Mouse (Mus musculus) megakaryocyte-erythroid progenitor cell, adult 5-6 weeks (primary cell): ENCODE measurements around the gene Nfkb2. TPM values are rescaled to one million over a fixed set of nuclear protein-coding genes. Genes with fewer than 3 reads are reported as not detected.

Experiments used
- ATAC-seq: replicated peaks from 2 replicates; pipeline ENCODE4 v1.8.0; 2016; ENCODE audit warnings: mild to moderate bottlenecking, inconsistent platforms; ENCODE audit not compliant: severe bottlenecking, poor library complexity, low FRiP score, low TSS enrichment
- total RNA-seq, 2 experiments: library from RNA; stranded (forward) in 1 of 2; stranded (reverse) in 1 of 2; fragments of 200-1000, 215-1000 nt in 1 of 2; fragments of >200 nt in 1 of 2; fragmentation: Nextera tagmentation in 1 of 2; gene quantifications; 2 replicates each; pipeline ENCODE4 v1.2.3; 2014 to 2017

Nfkb2 gene
- total RNA-seq, 2 experiments from 2014 or later = 2.8 to 4.9 TPM

GRCm38 (mm10) chr19:46321101-46321943 is 17.2 kb downstream of the Nfkb2 start:
- ATAC-seq = no peak

DNA sequence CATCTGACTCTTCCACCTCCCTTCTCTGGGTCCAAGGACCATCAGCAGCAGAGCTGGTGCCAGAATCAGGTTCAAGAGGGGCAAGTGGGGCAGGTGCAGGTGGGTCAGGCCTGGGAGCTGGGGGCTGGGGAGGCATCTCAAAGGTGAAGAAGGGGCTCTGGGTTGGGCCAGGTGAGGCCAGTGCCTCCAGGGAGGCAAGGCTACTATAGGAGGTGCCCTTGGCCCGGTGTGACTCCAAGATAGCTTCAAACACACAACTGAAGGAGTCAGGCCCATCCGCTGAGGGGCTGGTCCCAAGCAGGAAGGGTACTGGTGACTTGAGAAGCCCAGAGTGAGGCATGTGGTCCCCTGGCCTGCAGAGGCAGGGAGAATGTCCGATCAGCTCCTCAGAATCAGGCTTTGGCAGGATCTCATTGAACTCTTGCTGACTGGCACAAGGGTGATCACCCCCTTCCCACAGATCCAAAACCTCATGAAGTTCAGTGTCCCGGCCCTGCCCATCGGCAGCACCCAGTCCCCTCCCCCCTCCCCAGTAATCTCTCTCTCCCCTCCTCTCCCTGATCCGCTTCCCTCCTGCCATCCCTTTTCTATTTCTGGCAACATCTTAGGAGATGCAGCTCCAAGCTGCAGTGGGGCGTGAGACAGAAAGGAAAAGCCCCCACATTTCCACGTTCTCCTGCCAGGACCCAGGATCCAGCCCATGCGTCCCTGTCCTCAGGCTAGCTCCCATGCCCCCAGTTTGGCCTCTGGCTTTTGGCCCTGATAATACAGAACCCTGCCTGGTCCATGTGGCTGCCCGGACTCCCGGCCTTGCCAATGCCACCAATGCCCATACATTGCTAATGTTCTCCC is 18.2 kb downstream of the Nfkb2 start:
- no peak for ATAC-seq

DNA sequence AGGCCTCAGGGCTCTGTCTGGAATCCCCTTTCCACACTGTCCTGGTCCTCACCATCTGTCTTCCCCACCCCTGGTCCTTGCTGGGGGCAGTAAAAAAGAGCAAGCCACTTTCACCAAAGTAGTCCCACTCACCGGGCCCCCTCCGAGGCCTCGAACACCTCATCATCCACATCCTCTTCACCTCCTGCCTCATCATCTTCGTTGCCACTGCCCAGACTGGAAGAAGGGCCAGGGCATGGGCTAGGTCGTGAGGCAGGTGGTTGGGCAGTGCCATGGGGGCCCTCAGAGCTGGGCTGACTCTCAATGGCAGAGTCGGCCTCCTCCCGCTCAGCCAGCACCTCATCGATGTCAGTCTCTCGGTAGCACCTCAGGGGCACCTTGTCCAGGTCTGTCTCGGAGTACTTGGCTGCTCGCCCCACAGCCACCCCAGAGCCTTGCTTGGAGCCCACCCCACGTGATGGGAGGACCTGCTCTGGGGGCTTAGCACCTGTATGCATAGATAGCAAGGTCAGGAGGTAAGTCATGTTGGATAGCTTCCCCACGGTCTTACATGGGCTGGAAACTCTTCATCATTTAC is 19.0 kb downstream of the Nfkb2 start:
- no peak for ATAC-seq

DNA sequence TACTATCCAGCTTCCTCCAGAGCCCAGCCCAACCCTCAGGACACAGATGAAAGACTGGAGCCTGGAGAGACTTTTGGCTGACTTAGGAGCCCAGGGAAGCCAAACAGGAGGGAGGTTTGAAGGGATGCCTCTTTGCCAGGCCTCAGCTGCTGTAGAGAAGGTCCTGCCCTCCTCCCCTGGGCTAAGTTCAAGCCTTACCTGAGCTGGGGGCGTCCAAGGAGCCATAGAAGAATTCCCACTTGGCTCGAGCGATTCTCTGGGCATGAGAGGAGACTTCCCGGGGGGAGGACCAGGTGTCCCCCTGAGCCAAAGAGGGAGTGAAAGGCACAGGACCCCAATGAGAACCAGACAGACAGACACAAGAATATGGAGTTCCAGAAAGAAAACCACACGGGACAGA is 19.6 kb downstream of the Nfkb2 start:
- no peak for ATAC-seq

GRCm38 (mm10) chr19:46324366-46324765 is 20.2 kb downstream of the Nfkb2 start:
- ATAC-seq = no peak

DNA sequence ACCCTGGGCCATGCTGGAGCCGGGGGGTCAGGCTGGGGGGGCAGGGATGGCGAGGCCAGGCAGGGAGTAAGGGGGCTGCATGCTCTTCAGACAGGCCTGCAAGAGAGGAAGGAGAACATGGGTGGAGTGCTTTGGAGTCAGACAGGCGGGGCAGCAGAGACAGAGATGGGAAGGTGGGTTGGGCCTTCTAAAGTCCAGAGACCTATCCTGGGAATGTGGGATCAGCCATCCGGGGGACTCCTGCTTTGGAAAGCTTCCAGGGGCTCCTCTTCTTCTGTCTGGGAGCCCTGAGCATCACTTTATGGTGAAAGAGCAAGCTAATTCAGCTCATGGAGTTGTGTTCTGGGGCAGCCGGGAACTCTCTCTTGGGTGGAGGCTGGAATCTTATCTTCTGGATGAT is 20.8 kb downstream of the Nfkb2 start:
- ATAC-seq = no peak

DNA sequence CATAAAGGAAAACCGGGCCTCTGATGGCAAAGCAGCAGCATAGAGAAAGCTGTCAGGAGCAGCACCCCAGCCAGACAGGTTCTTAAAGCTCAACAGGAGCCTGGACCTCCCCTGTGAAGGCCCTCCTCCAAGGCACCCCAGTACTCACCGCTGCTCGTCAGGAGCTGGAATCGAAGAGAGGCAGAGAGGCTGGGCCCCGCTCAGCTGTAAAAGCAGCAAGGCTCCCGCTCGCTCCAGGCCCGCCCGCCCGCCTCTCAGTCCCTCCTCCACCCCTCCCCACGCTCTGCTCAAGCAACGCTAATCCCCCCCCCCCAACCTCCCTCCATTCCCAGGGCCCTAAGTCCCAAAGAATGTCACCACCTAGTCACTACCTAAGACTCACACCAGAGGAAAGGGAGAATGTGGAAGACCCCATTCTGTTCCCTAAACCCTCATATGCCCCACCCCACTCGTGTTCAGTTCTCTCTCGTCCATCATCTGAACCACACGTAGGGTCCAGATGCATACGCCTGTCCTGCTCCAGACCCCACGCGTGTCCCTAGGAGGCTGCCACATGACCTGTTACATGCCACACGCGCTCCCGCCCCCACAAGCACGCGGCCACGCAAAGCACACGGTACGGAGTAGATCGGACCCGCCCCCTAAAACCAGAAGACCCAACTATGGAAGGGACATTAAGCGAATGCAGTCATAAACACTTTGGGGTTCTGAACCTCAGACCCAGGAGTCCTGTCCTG is 22.1 kb downstream of the Nfkb2 start:
- ATAC-seq = no peak

DNA sequence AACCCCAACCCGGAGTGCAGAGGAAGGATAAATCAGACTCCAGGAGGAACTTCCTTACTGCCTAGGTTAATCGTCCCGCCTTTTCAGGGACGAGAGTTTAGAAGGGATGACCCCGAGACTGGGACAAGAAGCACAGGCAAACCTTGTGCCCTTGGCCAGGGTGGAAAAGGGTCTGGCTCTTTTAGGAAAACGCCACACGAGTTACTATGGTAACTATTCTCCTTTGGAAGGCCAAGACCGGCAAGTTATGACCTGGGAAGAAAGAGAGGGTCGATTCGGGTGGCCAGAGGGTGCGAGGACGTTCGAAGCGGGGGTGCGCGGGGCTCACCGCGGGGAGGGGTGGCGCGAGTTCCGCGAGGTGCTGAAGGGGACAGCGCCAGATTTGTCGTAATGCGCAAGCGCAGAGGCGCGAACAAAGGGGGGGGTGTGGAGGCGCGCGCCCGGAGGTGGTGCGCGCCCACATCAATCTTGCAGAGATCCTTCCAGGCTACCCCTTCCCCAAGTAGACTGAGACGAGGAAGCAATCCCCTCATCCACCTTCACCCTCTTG is 22.7 kb downstream of the Nfkb2 start, which contains the start of gene Psd:
Gene Psd (minus strand): TSS at position 401 of the 550 bp plus-strand sequence.
- no peak for ATAC-seq

GRCm38 (mm10) chr19:46327531-46328064 is 23.5 kb downstream of the Nfkb2 start:
- no peak for ATAC-seq

GRCm38 (mm10) chr19:46328081-46329030 is 24.2 kb downstream of the Nfkb2 start, which contains the start of gene Fbxl15:
Fbxl15 (plus strand) TSS chr19:46328184.
- ATAC-seq = peak; percentile 76

- ATAC-seq = no peak
Measured at GRCm38 (mm10) chr19:46329031-46329641, 25.0 kb downstream of the Nfkb2 start.

- peak; percentile 66 for ATAC-seq
Measured at GRCm38 (mm10) chr19:46329951-46330350, 25.8 kb downstream of the Nfkb2 start.

GRCm38 (mm10) chr19:46330696-46331095 is 26.6 kb downstream of the Nfkb2 start:
- ATAC-seq = no peak

- no peak for ATAC-seq
Measured at GRCm38 (mm10) chr19:46331326-46331725, 27.2 kb downstream of the Nfkb2 start.

- no peak for ATAC-seq
Measured at GRCm38 (mm10) chr19:46331936-46332335, 27.8 kb downstream of the Nfkb2 start.

DNA sequence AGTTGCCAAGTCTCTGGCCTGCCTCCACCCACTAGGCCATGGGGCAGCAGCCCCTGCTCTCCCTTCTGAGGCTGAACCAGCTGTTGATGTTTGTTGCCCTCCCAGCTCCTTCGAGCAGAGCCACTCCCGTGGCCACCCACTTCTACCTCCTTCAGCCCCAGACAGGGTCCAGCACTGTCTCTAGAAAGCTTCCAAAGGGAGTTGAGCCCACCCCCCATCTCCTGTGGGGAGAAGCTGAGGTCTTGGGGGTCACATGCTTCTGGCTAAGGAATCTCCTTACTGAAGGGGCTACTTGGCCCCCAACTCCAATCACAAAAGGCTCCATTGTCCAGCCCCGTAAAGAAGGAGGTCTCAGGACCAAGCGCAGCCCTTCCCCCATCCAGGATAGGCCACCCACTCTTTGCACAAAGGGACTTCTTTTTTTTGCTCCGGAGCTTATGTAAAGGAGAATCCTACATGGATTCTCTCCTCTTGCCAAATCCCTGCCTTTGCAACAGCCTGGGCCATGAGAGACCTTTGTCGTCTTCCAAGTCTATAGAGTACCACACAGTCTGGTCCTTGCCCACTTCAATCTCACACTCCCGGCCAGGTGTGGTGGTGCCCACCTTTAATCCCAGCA is 28.7 kb downstream of the Nfkb2 start:
- no peak for ATAC-seq

- no peak for ATAC-seq
Measured at GRCm38 (mm10) chr19:46333906-46334305, 29.8 kb downstream of the Nfkb2 start.
